Mouse (Mus musculus): Measurements from ENCODE around the gene Tulp3. TPM values are rescaled to one million over a fixed set of nuclear protein-coding genes. Genes with fewer than 3 reads are reported as not detected.

The Tulp3 gene
- total RNA-seq, 2 experiments from 2014 or later = 23.2 to 24.2 TPM

Other genes starting within 250 kb of the Tulp3 start
- gene Tspan9, start 212.3 kb downstream of the Tulp3 start, total RNA-seq (2021) = 10 to 100 TPM; 79.8 to 84.6 TPM
- under 1 TPM; 0.82 to 0.91 TPM for gene Tead4, start 55.0 kb downstream of the Tulp3 start, total RNA-seq (2021)
- 10 to 100 TPM; 21.8 to 22.6 TPM for gene Rhno1, start 7.1 kb upstream of the Tulp3 start, total RNA-seq (2021)
- 1 to 10 TPM; 5.8 to 7.9 TPM for gene Foxm1, start 7.1 kb upstream of the Tulp3 start, total RNA-seq (2021)
- not detected for gene Tex52, start 19.6 kb upstream of the Tulp3 start, total RNA-seq (2021)
- 1 to 10 TPM in 1 of 2 experiments, not detected in 1; 1.3 TPM for gene Gm44596, start 19.7 kb upstream of the Tulp3 start, total RNA-seq (2021)
- gene Nrip2, start 43.4 kb upstream of the Tulp3 start, total RNA-seq (2021) = 1 to 10 TPM; 5.2 to 5.3 TPM
- gene Itfg2, start 69.1 kb upstream of the Tulp3 start, total RNA-seq (2021) = 10 to 100 TPM; 21.9 to 23.8 TPM
- gene Fkbp4, start 82.8 kb upstream of the Tulp3 start, total RNA-seq (2021) = 100 to 1,000 TPM; 117 to 118 TPM
- gene Pzp, start 170.9 kb upstream of the Tulp3 start, total RNA-seq (2021) = not detected
- 10 to 100 TPM in 1 of 2 experiments, 1 to 10 TPM in 1; 7.6 to 12.8 TPM for gene A2ml1, start 225.8 kb upstream of the Tulp3 start, total RNA-seq (2021)